Comparison of ENCODE assay signal across 7 mouse cellular contexts in genomic region chr7:97849557-97849956, GRCm38 (mm10).
DNase-seq lines count a peak whose midpoint lies in the region; ATAC-seq and TF ChIP-seq lines count a peak whose summit lies in the region.
"Not testable (repeated sequence)": the region's sequence is repeated elsewhere in the genome, so short reads cannot be mapped to it uniquely, and the experiment has no call there.

No protein-coding gene starts in this region.

- ATAC-seq in common myeloid progenitor, adult 5-6 weeks (replicated peaks; ENCODE audit: low read depth, poor library complexity, severe bottlenecking) = peak; percentile 66; the same call in 1 of the 2 replicates
- ATAC-seq in granulocyte monocyte progenitor cell, adult 5-6 weeks (replicated peaks; ENCODE audit: poor library complexity, severe bottlenecking) = peak; percentile 86
- peak; percentile 66; the same call in 1 of the 2 replicates for ATAC-seq in megakaryocyte, adult 5-6 weeks (ENCODE audit: poor library complexity, severe bottlenecking)
- peak; percentile 61 for ATAC-seq in megakaryocyte progenitor cell, adult 5-6 weeks (replicated peaks; ENCODE audit: poor library complexity)

- not testable (repeated sequence) for TF ChIP-seq EP300 in MEL (IDR thresholded peaks at IDR 0.05; ENCODE audit: low read depth in 1 of 2, low read length in 2 of 2)

- H3K9ac ChIP-seq in MEL (ENCODE audit: control insufficient read depth, low read depth, low read length, poor library complexity, severe bottlenecking) = not testable (repeated sequence)

- not testable (repeated sequence) for TF ChIP-seq POLR2A in MEL (IDR thresholded peaks at IDR 0.05; ENCODE audit: control insufficient read depth in 1 of 2, insufficient read depth in 1 of 2, low read depth in 1 of 2, low read length in 2 of 2, poor library complexity in 1 of 2)

- H3K79me2 ChIP-seq in MEL (ENCODE audit: control insufficient read depth, insufficient read depth, low read length, poor library complexity) = not testable (repeated sequence)

- not testable (repeated sequence) for H3K27me3 ChIP-seq in MEL (ENCODE audit: control insufficient read depth in 1 of 2, insufficient read depth in 2 of 2, low read length in 2 of 2)

- H3K4me3 ChIP-seq in MEL (ENCODE audit: control insufficient read depth in 1 of 2, insufficient read depth in 1 of 2, low read depth in 2 of 2, low read length in 2 of 2); gastrocnemius, adult 2 months: not testable (repeated sequence)

- not testable (repeated sequence) for H3K36me3 ChIP-seq in MEL (ENCODE audit: control insufficient read depth in 1 of 2, insufficient read depth in 2 of 2, low read length in 2 of 2)

- not testable (repeated sequence) for TF ChIP-seq CTCF in MEL (IDR thresholded peaks at IDR 0.05 in 2 of 3, conservative IDR thresholded peaks at IDR 0.05 in 1 of 3; ENCODE audit: control insufficient read depth in 1 of 3, insufficient read depth in 1 of 3, low read depth in 2 of 3, low read length in 3 of 3, poor library complexity in 1 of 3, severe bottlenecking in 1 of 3); gastrocnemius, adult 2 months (IDR thresholded peaks at IDR 0.05)

- intact Hi-C loops in gastrocnemius, adult 2 months (cut with DNase I) = not testable (repeated sequence)

- DNase-seq in MEL (ENCODE audit: low read depth, low spot score) (peak; percentile 12), R1 (ENCODE audit: low read depth, low spot score) (peak; percentile 26)
- not testable (repeated sequence) for DNase-seq in gastrocnemius, adult 2 months

- not testable (repeated sequence) for H3K4me1 ChIP-seq in MEL (ENCODE audit: control insufficient read depth in 1 of 2, insufficient read depth in 2 of 2, low read length in 2 of 2)

- TF ChIP-seq RAD21 in MEL (IDR thresholded peaks at IDR 0.05; ENCODE audit: low read depth, low read length) = not testable (repeated sequence)

- H3K27ac ChIP-seq in MEL (ENCODE audit: control insufficient read depth, low read depth, low read length) = not testable (repeated sequence)
- H3K27ac ChIP-seq in gastrocnemius, adult 2 months = peak overlapping the region; percentile 78

- H3K9me3 ChIP-seq in MEL (replicated peaks; ENCODE audit: insufficient read depth, low read length) = not testable (repeated sequence)

TF ChIP-seq in MEL, 35 proteins besides CTCF, POLR2A, EP300 and RAD21:
- 0 out of 2 replicates have a peak, but pooled peaks have one; percentile 18 for TF ChIP-seq USF1 (IDR thresholded peaks at IDR 0.05; ENCODE audit: low read depth, low read length)
